ENCODE assay signal across 8 mouse cellular contexts in the genomic region with DNA sequence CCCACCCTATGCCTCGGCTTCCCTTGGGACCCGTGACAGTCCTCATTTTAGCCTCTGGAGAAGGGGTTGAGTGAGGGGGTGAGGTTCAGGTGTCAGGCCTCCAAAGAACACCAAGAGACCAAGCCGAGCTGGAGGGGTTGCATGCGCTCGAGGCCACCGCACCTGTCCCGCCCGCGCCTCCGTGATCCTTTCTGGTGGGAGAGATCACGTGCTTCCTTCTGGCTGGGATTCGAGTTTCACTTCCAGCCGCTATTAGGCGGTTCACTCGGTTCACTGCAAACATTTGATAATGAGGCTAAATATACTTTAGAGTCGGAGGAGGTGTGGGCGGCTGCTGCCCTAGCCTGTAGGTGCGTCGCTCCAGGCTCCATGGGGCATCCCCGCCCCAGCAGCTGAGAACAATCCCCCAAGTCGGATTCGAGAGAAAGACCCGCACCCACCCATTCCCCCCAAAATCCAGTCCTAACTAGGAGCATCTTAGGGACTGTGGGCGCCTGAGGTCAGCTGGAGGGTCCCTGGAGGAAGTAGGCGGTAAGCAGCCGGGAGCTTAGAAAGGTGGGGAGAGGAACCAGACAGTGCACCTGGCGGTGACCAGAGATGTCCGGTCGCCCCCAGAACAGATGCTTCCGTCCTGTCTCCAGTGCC. TPM values are rescaled to one million over a fixed set of nuclear protein-coding genes. Genes with fewer than 3 reads are reported as not detected.
DNase-seq lines count a peak whose midpoint lies in the region; ATAC-seq and TF ChIP-seq lines count a peak whose summit lies in the region.

No protein-coding gene starts in this region.

- peaks cover 5% of the 10 kb centered on the region; the same call in 1 of the 2 replicates for H3K9me3 ChIP-seq in forebrain, embryonic 12.5 days
- H3K9me3 ChIP-seq in hindbrain, embryonic 13.5 days, result peaks cover 4% of the 10 kb centered on the region; the same call in 1 of the 2 replicates
- H3K9me3 ChIP-seq in limb, embryonic 13.5 days, result peaks cover 10% of the 10 kb centered on the region; the same call in 1 of the 2 replicates
- H3K9me3 ChIP-seq in midbrain, embryonic 14.5 days (ENCODE audit: control insufficient read depth, low read length), result peaks cover 4% of the 10 kb centered on the region

- no peak for TF ChIP-seq POLR2A in testis, adult 2 months (IDR thresholded peaks at IDR 0.05; ENCODE audit: control insufficient read depth, low read depth, low read length)

- peaks cover 4% of the 10 kb centered on the region for H3K27me3 ChIP-seq in testis, adult 2 months (ENCODE audit: control insufficient read depth, insufficient read depth, low read length)
- H3K27me3 ChIP-seq in forebrain, embryonic 12.5 days, result peaks cover 76% of the 10 kb centered on the region
- H3K27me3 ChIP-seq in hindbrain, embryonic 13.5 days, result peaks cover 59% of the 10 kb centered on the region
- peaks cover 72% of the 10 kb centered on the region for H3K27me3 ChIP-seq in limb, embryonic 13.5 days
- peaks cover 54% of the 10 kb centered on the region for H3K27me3 ChIP-seq in midbrain, embryonic 14.5 days (ENCODE audit: control insufficient read depth, insufficient read depth, low read length)

- peaks cover 33% of the 10 kb centered on the region for H3K4me1 ChIP-seq in testis, adult 2 months (ENCODE audit: control insufficient read depth, insufficient read depth, low read length)
- peaks cover 48% of the 10 kb centered on the region for H3K4me1 ChIP-seq in forebrain, embryonic 12.5 days
- peaks cover 55% of the 10 kb centered on the region for H3K4me1 ChIP-seq in hindbrain, embryonic 13.5 days (replicated peaks)
- peaks cover 52% of the 10 kb centered on the region for H3K4me1 ChIP-seq in limb, embryonic 13.5 days
- H3K4me1 ChIP-seq in midbrain, embryonic 14.5 days (ENCODE audit: control insufficient read depth, insufficient read depth, low read length), result peaks cover 33% of the 10 kb centered on the region

- peak overlapping the region; percentile 96 for H3K4me2 ChIP-seq in forebrain, embryonic 12.5 days
- H3K4me2 ChIP-seq in hindbrain, embryonic 13.5 days, result peak overlapping the region; percentile 89
- peak overlapping the region; percentile 96 for H3K4me2 ChIP-seq in limb, embryonic 13.5 days (replicated peaks)
- H3K4me2 ChIP-seq in midbrain, embryonic 14.5 days (ENCODE audit: low read length), result peak overlapping the region; percentile 94

- DNase-seq in testis, postnatal 10 days (ENCODE audit: low spot score), result no peak
- peak; percentile 53 for DNase-seq in midbrain, embryonic 14.5 days
- DNase-seq in yolk sac, embryonic 10.5 days (ENCODE audit: low spot score), result no peak
- no peak for DNase-seq in gastrocnemius, postnatal 25 days

- ATAC-seq in forebrain, embryonic 12.5 days (ENCODE audit: low FRiP score), result no peak
- ATAC-seq in hindbrain, embryonic 13.5 days (ENCODE audit: low FRiP score), result no peak
- no peak for ATAC-seq in limb, embryonic 13.5 days (ENCODE audit: low FRiP score, low read depth)
- no peak for ATAC-seq in midbrain, embryonic 14.5 days (ENCODE audit: low FRiP score, low TSS enrichment)

- H3K4me3 ChIP-seq in testis, adult 2 months (ENCODE audit: control insufficient read depth, low read depth, low read length), result peak overlapping the region; percentile 48
- H3K4me3 ChIP-seq in forebrain, embryonic 12.5 days (replicated peaks), result peak overlapping the region; percentile 33
- peak overlapping the region; percentile 32 for H3K4me3 ChIP-seq in hindbrain, embryonic 13.5 days
- H3K4me3 ChIP-seq in limb, embryonic 13.5 days, result peak overlapping the region; percentile 72
- peak overlapping the region; percentile 58 for H3K4me3 ChIP-seq in midbrain, embryonic 14.5 days (replicated peaks; ENCODE audit: low read depth, low read length)

- 3% methylated on average over 30 of the region's 30 CpGs for WGBS in forebrain, embryonic 12.5 days
- WGBS in hindbrain, embryonic 13.5 days, result 1% methylated on average over 30 of the region's 30 CpGs
- WGBS in limb, embryonic 13.5 days, result 1% methylated on average over 30 of the region's 30 CpGs
- WGBS in midbrain, embryonic 14.5 days, result under 1% methylated on average over 30 of the region's 30 CpGs

- no peak for TF ChIP-seq CTCF in testis, adult 2 months (IDR thresholded peaks at IDR 0.05; ENCODE audit: control insufficient read depth, insufficient read depth, insufficient replicate concordance, low read depth, low read length)

- H3K36me3 ChIP-seq in testis, adult 2 months (ENCODE audit: control insufficient read depth, insufficient read depth, low read length), result no peaks in the 10 kb centered on the region
- no peaks in the 10 kb centered on the region for H3K36me3 ChIP-seq in forebrain, embryonic 12.5 days (replicated peaks)
- no peaks in the 10 kb centered on the region for H3K36me3 ChIP-seq in hindbrain, embryonic 13.5 days
- H3K36me3 ChIP-seq in limb, embryonic 13.5 days, result no peaks in the 10 kb centered on the region
- no peaks in the 10 kb centered on the region for H3K36me3 ChIP-seq in midbrain, embryonic 14.5 days (ENCODE audit: control insufficient read depth, insufficient read depth, low read length)

- no peak overlapping the region for H3K9ac ChIP-seq in forebrain, embryonic 12.5 days
- peak overlapping the region; percentile 29; the same call in 1 of the 2 replicates for H3K9ac ChIP-seq in hindbrain, embryonic 13.5 days
- H3K9ac ChIP-seq in limb, embryonic 13.5 days, result peak overlapping the region; percentile 31; the same call in 1 of the 2 replicates
- H3K9ac ChIP-seq in midbrain, embryonic 14.5 days (replicated peaks; ENCODE audit: low read length), result no peak overlapping the region; the same call in 1 of the 2 replicates

- H3K27ac ChIP-seq in testis, adult 2 months (ENCODE audit: control insufficient read depth, insufficient read depth, low read depth, low read length), result no peak overlapping the region
- H3K27ac ChIP-seq in forebrain, embryonic 12.5 days, result no peak overlapping the region
- no peak overlapping the region for H3K27ac ChIP-seq in hindbrain, embryonic 13.5 days
- no peak overlapping the region for H3K27ac ChIP-seq in limb, embryonic 13.5 days
- no peak overlapping the region for H3K27ac ChIP-seq in midbrain, embryonic 14.5 days (replicated peaks; ENCODE audit: low read depth, low read length)

RNA-seq across cellular contexts. Expression of gene Pdgfa, which starts 0.9 kb away (rescaled TPM):
- 10.1 and 10.5 TPM in 2 replicates for polyA plus RNA-seq in testis, adult 2 months (2012; rRNA removed)
- polyA plus RNA-seq in forebrain, embryonic 12.5 days (2016; fragmentation: Nextera tagmentation; extraction: Ambion mirVana), result 8.5 and 10.5 TPM in 2 replicates
- polyA plus RNA-seq in hindbrain, embryonic 13.5 days (2015; fragmentation: Nextera tagmentation; extraction: Ambion mirVana), result 13.7 and 14.5 TPM in 2 replicates
- 47.4 and 52.1 TPM in 2 replicates for polyA plus RNA-seq in limb, embryonic 13.5 days (2015; fragmentation: Nextera tagmentation; extraction: Ambion mirVana)
- polyA plus RNA-seq in midbrain, embryonic 14.5 days (2014; fragmentation: Nextera tagmentation; extraction: Ambion mirVana), result 16.2 and 24.6 TPM in 2 replicates
- total RNA-seq in gastrocnemius, postnatal 25 days (2021), result 10 to 100 TPM; 22.2 to 22.3 TPM

Comparison
In these comparisons a context has a peak if more than half of its experiments do, and no peak if none do; other contexts are left out.
1. H3K9ac ChIP-seq: peak in hindbrain, embryonic 13.5 days (single experiment) and limb, embryonic 13.5 days (single experiment); none in forebrain, embryonic 12.5 days (single experiment) and midbrain, embryonic 14.5 days (single experiment).
2. Peak in every context shown above with its lines, with median percentiles within 50 percentile points of each other: H3K4me3 ChIP-seq and H3K4me2 ChIP-seq.